Mouse (Mus musculus) forebrain, embryonic 13.5 days (tissue): ENCODE data around the gene Extl2. TPM values are rescaled to one million over a fixed set of nuclear protein-coding genes. Genes with fewer than 3 reads are reported as not detected.
A peak's percentile ranks its signal among the peaks of the same experiment; 100 is the strongest.

Experiments used
- ATAC-seq: fragments of 200-750 bp; cut with Nextera tagmentation; 2 replicates; pipeline ENCODE4 v1.8.0; 2017
- H3K27ac ChIP-seq: fragments of 300-500 bp; sonication (generic); 2 replicates; pipeline ENCODE4 v1.5.1; 2015; ENCODE audit warnings: inconsistent platforms, mild to moderate bottlenecking, moderate library complexity
- H3K27me3 ChIP-seq: fragments of 300-500 bp; sonication (generic); 2 replicates; pipeline ENCODE4 v1.6.1; 2015; ENCODE audit warnings: mild to moderate bottlenecking, inconsistent platforms
- H3K36me3 ChIP-seq: fragments of 300-500 bp; sonication (generic); 2 replicates; pipeline ENCODE4 v1.6.1; 2015; ENCODE audit warnings: mild to moderate bottlenecking, inconsistent platforms; ENCODE audit not compliant: poor library complexity, severe bottlenecking
- H3K4me1 ChIP-seq: fragments of 300-500 bp; sonication (generic); 2 replicates; pipeline ENCODE4 v1.6.1; 2015; ENCODE audit warnings: inconsistent platforms
- H3K4me2 ChIP-seq: fragments of 300-500 bp; sonication (generic); 2 replicates; pipeline ENCODE4 v1.6.1; 2015; ENCODE audit warnings: inconsistent platforms, mild to moderate bottlenecking, moderate library complexity
- H3K4me3 ChIP-seq: fragments of 300-500 bp; sonication (generic); 2 replicates; pipeline ENCODE4 v1.5.1; 2015; ENCODE audit warnings: mild to moderate bottlenecking, inconsistent platforms
- H3K9ac ChIP-seq: fragments of 300-500 bp; sonication (generic); 2 replicates; pipeline ENCODE4 v1.6.1; 2015; ENCODE audit warnings: mild to moderate bottlenecking, inconsistent platforms
- H3K9me3 ChIP-seq: fragments of 300-500 bp; sonication (generic); replicated peaks from 2 replicates; pipeline ENCODE4 v1.6.1; 2016; ENCODE audit warnings: inconsistent platforms
- WGBS: fragments of 180-500 bp; shearing (Covaris S2); methylation state at CpG from one replicate; pipeline ENCODE4 v1.1.7; 2015; 5-methylcytosine and 5-hydroxymethylcytosine counted together
- microRNA-seq: library from miRNA; unstranded; fragments of <30 nt; microRNA quantifications from one replicate; pipeline ENCODE4, GENCODE M21; 2016
- polyA plus RNA-seq: library from polyadenylated mRNA; unstranded; fragments of >200 nt; fragmentation: Nextera tagmentation; extraction: Ambion mirVana; gene quantifications from 2 replicates; pipeline ENCODE4 v1.2.1, GENCODE M21; 2015

The Extl2 gene
- polyA plus RNA-seq, 1 experiment from 2014 or later: 19.8 TPM

DNA sequence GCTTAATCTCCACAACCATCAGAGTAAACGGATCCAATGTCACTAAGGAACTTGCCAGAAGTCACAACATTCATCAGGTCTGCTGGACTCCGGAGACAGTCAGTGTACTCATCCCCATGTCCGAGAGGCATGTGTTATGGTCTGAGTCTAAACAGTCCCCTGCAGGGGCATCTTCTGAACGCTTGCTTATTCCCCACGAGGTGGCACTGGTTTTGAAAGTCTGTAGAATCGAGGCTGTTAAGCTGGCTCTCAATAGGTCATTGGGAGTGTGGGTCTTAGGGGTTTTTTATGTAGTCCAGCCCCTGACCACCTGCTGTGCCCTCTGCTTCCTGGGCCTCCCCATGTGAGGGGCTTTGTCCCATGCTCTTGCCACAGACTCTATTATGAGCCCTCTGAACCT is 49.8 kb downstream of the Extl2 start:
- Histone ChIP-seq H3K36me3 (no peaks in the 10 kb centered on the region), H3K27ac (no peak overlapping the region), H3K9ac (no peak overlapping the region), H3K4me3 (no peak overlapping the region), H3K4me2 (no peak overlapping the region), H3K4me1 (no peaks in the 10 kb centered on the region), H3K27me3 (no peaks in the 10 kb centered on the region), H3K9me3 (no peaks in the 10 kb centered on the region)
- 55% methylated on average over 6 of the region's 6 CpGs for WGBS
- ATAC-seq: no peak

DNA sequence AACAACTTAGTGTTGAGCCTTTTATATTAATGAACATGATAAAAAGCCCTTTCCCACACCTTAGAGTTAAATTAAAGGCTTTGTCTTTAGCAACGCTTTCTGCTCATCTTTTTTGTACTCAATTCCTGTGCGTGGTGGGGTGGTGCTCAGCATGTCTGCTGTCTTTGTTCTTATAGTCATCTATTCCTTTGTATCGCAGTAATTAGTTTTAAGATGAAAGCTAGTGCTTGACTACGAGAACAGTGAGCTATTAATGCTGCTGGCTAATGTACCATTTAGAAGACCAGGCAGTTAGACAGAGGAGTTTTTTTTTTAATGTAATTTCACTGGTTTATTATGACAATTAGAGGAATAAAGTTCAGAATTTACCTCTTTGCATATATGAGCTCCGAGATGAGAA is 53.1 kb downstream of the Extl2 start:
- Histone ChIP-seq H3K4me2 (no peak overlapping the region), H3K27me3 (no peaks in the 10 kb centered on the region), H3K4me3 (no peak overlapping the region), H3K27ac (no peak overlapping the region), H3K9me3 (no peaks in the 10 kb centered on the region), H3K9ac (no peak overlapping the region), H3K4me1 (no peaks in the 10 kb centered on the region), H3K36me3 (no peaks in the 10 kb centered on the region)
- 40% methylated on average over 5 of the region's 5 CpGs for WGBS
- 0 out of 2 replicates have a peak, but pooled peaks have one; percentile 50 for ATAC-seq

DNA sequence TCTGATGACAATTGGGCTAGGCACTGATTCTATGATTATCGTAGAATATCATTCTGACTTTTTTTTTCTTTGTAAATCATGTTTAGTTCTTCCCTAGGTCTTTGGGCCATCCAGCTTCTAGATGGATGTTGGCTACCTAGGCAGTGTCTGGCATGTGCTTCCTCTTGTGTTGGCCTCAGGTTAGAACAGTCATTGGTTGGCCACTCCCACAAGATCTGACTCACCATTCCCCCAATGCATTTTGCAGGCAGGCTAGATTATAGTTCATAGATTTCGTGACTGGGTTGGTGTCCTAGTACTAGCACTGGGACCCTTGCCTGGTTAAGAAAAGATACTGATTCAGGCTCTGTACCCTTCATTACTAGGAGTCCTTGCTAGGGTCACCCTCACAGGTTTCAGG is 54.9 kb downstream of the Extl2 start:
- Histone ChIP-seq H3K9me3 (no peaks in the 10 kb centered on the region), H3K4me3 (no peak overlapping the region), H3K27ac (no peak overlapping the region), H3K27me3 (no peaks in the 10 kb centered on the region), H3K4me1 (no peaks in the 10 kb centered on the region), H3K36me3 (no peaks in the 10 kb centered on the region), H3K4me2 (no peak overlapping the region), H3K9ac (no peak overlapping the region)
- ATAC-seq: no peak
- 86% methylated on average over 2 of the region's 2 CpGs for WGBS

DNA sequence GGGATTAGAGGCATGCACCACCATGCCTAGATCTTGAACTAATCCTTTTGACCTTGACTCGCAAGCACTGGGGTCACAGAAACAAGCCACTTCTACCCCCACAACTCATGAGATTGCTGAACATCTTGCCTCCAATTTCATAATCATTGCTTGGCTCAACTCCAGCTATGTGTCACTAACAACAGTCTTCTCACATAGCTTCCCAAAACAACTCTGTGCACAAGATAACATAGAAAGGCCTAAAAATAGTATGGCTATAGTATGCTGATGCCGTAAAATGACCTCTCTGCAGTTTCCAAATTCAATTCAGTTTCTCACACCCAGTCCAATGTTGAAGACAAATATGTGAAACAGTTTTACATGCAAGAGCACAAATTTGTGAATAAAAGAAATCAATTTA is 65.3 kb downstream of the Extl2 start:
- ATAC-seq: no peak
- 84% methylated on average over 2 of the region's 2 CpGs for WGBS
- Histone ChIP-seq H3K9ac (no peak overlapping the region), H3K36me3 (no peaks in the 10 kb centered on the region), H3K27ac (no peak overlapping the region), H3K4me1 (no peaks in the 10 kb centered on the region), H3K4me2 (no peak overlapping the region), H3K4me3 (no peak overlapping the region), H3K9me3 (no peaks in the 10 kb centered on the region), H3K27me3 (no peaks in the 10 kb centered on the region)

DNA sequence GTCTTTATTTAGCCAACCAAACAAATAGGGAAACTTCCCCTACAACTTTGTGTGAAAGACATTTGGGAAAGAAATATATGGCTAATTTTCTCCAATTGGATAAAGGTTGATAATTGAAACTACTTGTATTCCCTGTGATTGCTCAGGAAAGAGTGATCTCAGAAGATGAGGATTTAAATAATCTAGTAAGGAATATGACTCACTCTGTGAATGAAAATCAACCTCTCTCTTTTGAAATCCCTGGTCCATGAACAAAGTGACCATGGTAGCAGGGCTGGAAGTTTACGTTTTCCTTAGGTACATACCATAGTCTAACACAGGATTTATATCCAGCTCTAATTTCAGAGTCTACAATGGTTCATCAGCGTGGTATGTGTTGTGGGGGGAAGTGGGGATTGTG is 69.5 kb downstream of the Extl2 start:
- no peak overlapping the region for H3K27ac ChIP-seq
- H3K4me1 ChIP-seq: no peaks in the 10 kb centered on the region
- H3K4me3 ChIP-seq: no peak overlapping the region
- H3K36me3 ChIP-seq: no peaks in the 10 kb centered on the region
- H3K27me3 ChIP-seq: no peaks in the 10 kb centered on the region
- WGBS: 84% methylated on average over 2 of the region's 2 CpGs
- H3K4me2 ChIP-seq: no peak overlapping the region
- H3K9me3 ChIP-seq: no peaks in the 10 kb centered on the region
- H3K9ac ChIP-seq: no peak overlapping the region
- ATAC-seq: no peak

DNA sequence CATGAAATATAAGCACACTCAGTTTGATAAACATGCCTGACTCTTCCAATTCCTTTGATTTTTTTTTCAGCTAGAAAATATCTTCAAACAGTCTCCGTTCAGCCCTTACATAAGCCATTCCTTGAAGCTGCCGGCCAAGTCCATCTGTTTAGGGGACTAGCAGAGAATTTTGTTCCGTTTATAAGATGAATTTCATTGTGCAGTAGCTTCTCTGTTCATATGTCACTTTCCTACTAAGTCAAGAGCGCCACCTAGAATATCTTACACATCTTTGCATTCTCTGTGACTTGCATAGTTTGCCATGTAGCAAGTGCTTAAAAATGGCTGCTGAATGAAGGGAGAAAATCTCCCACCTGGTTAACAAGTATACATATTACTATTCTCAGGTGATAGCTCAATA is 71.2 kb downstream of the Extl2 start:
- H3K36me3 ChIP-seq: no peaks in the 10 kb centered on the region
- H3K27me3 ChIP-seq: no peaks in the 10 kb centered on the region
- no peak overlapping the region for H3K9ac ChIP-seq
- no peak overlapping the region for H3K4me2 ChIP-seq
- 76% methylated on average over 4 of the region's 4 CpGs for WGBS
- no peak for ATAC-seq
- no peak overlapping the region for H3K4me3 ChIP-seq
- no peak overlapping the region for H3K27ac ChIP-seq
- H3K9me3 ChIP-seq: no peaks in the 10 kb centered on the region
- no peaks in the 10 kb centered on the region for H3K4me1 ChIP-seq

Small RNA genes lying within 50 kb of the gene (microRNA-seq; reads per million reads assigned to microRNA genes)
- gene Mir669n: not detected

Other genes with a start within 250 kb of the Extl2 start
- 29.8 and 30.2 TPM in 2 replicates for gene Dph5, start 119.6 kb upstream of the Extl2 start, polyA plus RNA-seq
- 14.5 and 17.9 TPM in 2 replicates for gene Slc30a7, start 56 bp upstream of the Extl2 start, polyA plus RNA-seq
- 28.1 and 32.9 TPM in 2 replicates for gene Vcam1, start 122.2 kb downstream of the Extl2 start, polyA plus RNA-seq
- 3.8 and 4.3 TPM in 2 replicates for gene Gpr88, start 246.0 kb downstream of the Extl2 start, polyA plus RNA-seq